Mouse (Mus musculus) cerebellum, adult 9-10 months (tissue): Measurements from ENCODE around the gene Arhgap22.

Experiments used
- DNase-seq: peaks from one replicate; pipeline ENCODE4 v3.0.0; 2022

The Arhgap22 gene

DNA sequence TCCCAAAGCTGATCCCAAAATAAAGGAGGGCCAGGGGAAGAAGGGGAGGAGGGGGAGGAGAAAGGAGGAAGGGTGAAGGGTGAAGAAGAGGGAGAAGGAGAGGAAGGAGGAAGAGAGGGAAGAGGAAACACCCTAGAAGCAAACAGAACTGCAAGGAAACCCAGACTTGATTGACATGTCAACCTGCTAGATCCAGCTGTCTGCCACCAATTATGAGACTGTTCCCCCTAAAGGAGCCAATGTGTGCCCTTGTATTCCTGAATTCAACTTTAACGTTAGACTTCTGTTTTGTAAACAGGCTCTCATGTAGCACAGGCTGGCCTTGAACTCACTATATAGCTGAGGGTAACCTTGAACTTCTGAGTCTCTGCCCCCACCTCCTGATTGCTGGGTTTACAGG lies 1.3 kb downstream of the Arhgap22 start:
- no peak for DNase-seq

DNA sequence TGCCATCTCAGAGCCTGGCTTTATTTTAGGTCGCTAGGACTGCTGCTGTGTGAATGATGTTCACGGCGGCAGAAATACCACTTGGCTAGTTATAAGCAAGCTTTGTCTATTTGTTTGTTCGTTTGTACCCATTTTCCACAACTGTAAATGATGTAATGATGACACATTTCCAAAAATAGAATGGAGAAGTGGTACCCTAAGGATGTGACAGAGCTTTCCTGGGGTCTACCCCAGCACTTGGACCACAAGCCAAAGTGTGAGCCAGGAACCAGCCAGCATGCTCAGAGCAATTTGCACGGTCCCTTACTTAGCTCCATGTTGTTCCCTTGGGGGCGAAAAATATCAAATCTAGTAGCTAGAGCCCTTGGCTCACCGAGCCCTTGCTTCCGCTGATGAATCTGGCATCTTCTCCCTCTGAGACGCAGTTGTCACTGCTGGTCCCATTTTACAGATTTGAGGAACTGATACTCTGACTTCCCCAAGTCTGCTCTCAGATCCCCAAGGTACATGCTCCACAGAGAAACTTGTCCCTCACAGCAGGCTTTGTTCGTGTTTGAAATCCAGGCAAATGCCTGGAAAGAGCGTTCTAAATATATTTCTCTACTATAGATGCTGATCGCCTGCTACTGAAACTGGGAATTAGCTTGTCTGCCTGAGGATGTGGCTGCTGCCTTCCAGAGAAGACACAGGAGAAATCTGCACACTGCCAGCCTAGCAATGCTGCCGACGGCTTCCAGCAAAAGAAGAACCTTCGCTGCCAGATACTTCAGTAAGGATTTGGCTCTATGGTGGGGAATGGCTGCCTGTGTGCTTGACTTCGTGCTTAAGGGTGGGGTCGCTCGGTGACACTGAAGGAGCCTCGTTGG lies 2.8 kb downstream of the Arhgap22 start:
- no peak for DNase-seq

DNA sequence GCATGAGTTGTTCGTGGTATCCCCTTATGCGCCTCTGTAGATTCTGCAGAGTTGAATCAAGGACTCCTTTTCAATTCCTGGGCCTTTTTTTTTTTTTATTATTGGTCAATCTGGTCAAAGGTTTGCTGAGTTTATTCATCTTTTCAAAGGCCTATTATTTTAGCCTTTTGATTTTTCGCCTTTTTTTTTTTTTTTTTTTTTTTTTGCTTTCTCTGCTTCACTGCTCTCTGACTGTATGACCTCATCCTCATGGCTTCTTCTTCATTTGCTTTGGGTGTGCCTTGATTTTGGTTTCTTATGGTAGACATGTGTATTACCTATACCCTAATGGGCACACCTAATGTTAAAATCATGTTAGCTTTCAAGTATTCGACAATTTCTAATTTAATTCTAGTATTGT lies 11.4 kb downstream of the Arhgap22 start:
- DNase-seq: no peak

- DNase-seq: no peak
Observed at GRCm38 (mm10) chr14:33230672-33231071, 16.8 kb downstream of the Arhgap22 start.

DNA sequence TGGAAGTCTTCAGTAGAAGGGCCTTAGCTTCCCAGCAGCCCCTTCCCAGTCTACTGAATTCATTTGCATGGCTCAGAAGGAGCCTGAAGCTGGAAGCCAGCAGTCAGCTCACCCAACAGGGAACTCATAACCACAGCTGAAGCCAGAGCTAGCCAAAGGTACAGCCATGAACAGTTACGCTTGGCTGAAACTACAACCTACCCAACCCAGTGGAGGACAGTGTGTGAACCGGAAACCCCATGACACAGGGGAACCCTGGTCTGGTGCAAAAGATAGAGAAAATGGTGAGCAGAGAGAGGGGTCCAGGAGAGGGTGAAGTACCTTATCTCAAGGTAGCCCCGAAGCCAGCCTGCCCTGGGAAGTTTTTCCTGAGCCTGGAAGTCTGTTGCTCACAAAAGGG lies 17.5 kb downstream of the Arhgap22 start:
- no peak for DNase-seq

- no peak for DNase-seq
Observed at GRCm38 (mm10) chr14:33232048-33232447, 18.2 kb downstream of the Arhgap22 start.

DNA sequence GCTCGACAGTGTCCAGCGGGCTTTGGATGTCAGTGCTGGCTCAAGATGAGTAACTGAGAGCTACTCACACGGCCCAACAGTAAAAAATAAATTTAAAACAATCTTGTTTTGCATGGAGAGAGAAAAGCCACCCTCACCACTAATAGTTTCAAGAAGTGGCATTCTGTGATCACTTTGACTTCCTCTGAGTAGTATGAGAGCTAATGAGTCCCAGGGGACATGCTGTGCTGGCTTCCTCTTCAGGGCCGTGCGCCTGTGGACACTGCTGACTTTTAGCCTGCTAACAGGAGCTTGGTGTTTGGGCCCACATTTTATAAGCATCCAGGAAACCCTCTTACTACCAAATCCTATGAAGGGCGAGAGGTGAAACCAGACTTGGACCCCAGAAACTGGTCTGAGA lies 21.8 kb downstream of the Arhgap22 start:
- DNase-seq: no peak

DNA sequence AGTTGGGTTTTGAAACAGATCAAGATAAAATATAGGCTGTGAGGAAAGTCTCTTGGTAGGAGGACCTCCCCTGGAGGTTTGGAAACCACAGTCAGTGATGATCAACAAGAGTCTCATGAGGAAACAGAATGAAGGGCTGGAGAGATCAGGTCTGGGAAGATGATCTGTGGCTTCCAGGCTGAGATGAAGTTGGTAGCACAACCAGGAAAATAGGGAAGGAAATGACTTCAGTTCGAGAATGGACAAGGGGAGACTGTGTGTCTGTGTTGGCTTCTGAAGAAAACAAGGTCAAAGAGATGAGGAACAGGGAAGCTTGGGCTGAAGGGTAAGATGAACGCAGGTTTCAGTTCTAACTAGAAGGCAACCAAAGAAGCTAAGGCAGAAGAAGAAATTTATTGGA lies 26.6 kb downstream of the Arhgap22 start:
- no peak for DNase-seq

DNA sequence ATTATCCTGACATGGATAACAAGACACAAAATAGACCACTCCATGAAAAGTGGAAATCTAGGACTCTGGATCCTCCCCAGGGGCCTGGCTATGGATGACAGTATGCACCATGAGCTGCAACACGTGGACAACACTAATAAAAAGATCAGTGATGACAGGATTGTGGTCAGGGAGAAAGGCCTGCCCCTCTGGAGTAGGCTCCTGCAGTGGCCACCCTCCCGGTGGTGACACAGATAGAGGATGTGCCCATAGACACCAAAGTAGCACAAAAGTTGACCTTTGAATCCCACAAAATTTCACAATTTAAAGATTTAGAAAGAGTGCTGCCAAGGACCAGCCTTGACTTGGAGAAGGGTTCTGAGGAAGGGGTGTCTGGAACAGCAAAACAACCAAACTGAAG lies 29.4 kb downstream of the Arhgap22 start:
- DNase-seq: no peak

- DNase-seq: no peak
Observed at GRCm38 (mm10) chr14:33244519-33244918, 30.7 kb downstream of the Arhgap22 start.

DNA sequence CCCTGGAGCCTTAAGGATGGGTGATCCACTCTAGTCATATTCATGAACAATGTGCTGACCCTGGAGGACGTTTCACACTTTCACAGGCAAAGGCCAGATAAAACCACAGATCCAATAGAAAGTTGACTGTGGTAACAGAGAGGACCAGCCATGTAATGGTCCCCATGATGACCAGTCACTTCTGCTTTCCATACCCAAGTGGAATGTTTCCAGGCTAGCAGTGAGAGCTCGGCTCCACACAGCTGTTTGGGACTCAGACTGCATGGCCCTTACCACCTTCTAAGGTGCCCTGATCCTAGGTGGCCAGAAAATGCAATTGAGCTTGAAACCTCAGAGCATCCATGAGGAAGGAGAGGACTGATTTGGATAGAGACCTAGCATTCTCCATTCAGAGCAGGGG lies 31.1 kb downstream of the Arhgap22 start:
- DNase-seq: no peak

GRCm38 (mm10) chr14:33246476-33246875 lies 32.6 kb downstream of the Arhgap22 start:
- peak; percentile 45 for DNase-seq

DNA sequence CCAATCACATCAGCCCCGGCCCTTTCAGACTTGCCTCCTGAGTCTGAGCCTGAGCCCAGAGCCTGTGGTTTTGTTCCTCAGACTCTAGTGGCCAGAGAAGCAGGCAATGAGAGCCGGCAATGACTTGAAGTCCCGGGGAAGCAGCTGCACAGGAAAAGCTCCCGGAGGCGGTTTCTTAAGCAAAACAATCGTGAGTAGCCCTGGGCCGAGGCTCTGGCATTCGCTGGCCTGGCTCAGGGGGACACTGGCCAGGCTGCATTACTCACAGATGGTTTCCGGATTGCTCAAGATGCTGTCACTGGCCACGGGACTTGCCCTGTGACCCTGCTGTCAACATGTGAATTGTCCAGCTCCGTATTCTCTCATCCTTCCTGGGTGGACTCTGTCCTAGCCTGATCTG lies 33.8 kb downstream of the Arhgap22 start:
- peak; percentile 15 for DNase-seq

- DNase-seq: no peak
Observed at GRCm38 (mm10) chr14:33248741-33249140, 34.9 kb downstream of the Arhgap22 start.

DNA sequence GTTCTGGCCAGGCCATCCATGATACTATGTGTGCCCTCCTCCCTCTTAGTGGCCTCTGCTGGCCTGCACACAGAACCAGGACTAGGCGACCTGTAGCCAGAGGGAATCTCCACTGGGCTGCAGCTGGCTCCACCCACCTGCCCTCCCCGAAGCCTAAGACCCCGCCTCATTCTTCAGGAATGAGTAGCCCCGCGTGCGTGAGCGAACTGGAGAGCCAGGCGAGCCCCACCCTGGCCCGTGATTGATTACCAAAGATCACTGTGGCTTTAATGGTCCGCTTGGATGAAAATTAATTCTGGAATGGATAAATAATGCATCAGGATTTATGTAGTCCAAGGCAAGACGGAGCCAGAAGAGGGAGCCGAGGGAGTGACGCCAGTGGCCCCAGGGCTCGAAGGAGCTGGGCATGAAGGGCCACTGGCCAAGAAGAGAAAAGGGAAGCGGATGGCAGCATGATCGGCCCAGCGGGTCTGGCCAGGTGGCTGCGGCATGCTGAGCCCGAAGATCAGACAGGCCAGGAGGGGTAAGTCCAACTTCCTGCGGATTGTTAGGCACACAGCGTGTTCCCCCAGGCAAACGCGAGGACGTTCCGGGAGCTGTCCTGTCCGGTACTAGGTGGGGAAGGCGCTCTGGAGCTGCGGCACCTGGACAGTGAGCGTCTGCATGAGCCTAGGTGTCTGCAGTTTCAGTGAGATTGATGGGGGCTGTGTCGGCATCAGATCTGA lies 36.6 kb downstream of the Arhgap22 start:
- peak; percentile 45 for DNase-seq

DNA sequence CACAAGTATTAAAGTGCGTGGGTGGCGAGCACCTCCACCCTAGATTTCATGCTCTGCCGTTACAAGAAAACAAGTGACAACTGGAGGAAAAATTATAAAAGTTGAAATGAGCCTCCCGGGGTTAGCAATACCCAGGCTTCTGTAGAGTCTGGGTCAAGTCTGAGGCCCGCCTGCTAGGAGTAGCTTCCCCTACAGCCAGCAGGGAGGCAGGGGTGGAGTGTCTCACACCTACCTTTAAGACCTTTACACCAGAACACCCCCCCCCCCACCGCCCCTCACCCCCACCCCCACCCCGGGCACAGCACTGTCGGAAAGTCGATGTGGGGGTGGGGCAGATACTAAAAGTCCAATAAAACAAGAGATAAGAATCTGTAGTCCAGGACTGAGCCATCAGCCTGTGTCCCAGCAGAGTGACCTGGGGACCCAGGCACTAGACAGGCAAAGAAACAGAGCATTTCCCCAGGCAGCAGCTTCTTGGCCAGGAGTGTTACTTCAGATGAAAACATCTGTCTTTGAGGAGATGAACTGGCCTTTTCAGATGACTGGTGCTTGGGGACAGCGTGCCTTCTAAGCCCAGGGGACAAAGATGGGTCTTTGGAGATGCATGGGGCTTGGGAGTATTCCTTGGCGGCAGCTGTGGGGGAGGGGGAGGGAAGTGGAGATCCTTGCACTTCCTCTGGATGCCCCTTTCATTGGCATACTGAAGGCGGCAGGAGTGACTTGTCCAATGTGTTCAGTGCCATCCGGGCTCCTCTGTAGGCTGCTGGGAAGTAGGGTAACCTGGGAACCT lies 37.3 kb downstream of the Arhgap22 start:
- no peak for DNase-seq

DNA sequence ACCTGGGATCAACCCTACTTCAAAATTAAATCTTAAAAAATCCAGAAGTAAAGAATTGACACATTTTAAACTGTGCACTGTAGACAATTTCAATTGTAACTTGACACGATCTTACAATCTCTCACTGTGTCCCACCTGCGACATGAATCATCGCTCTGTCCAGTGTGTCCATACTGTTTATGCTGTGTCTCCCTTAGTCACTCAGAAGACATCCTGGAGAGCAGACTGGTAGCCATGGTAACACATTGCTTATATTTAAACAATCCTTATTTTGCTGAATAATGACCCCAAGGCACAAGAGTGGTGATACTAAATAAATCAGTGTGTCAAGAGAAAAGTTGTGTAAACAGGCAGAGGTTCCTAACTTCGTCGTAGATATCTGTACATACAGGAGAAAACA lies 44.4 kb downstream of the Arhgap22 start:
- DNase-seq: no peak

- DNase-seq: no peak
Observed at GRCm38 (mm10) chr14:33260131-33260530, 46.3 kb downstream of the Arhgap22 start.

GRCm38 (mm10) chr14:33264795-33265194 lies 51.0 kb downstream of the Arhgap22 start:
- DNase-seq: no peak

- DNase-seq: no peak
Observed at GRCm38 (mm10) chr14:33276240-33276639, 62.4 kb downstream of the Arhgap22 start.

DNA sequence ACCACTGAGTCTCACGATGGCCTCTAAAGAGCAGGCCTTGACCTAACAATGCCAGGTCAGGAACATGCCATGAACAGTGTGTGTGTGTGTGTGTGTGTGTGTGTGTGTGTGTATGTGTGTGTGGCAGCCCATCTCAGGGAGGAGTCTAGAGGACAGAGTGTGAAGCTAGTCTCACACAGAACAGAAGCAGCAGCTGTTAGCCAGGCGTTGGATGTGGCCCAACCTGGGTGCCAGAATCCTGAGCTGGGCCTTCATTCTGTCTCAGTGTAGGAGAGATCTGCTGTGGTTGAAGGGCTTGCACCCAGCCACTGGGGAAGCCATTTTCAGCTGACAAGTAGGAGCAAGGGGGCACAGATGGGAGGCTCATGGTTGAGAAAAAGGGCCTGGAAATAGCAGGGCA lies 64.5 kb downstream of the Arhgap22 start:
- DNase-seq: no peak

GRCm38 (mm10) chr14:33280921-33281320 lies 67.1 kb downstream of the Arhgap22 start:
- DNase-seq: no peak

GRCm38 (mm10) chr14:33282447-33282846 lies 68.6 kb downstream of the Arhgap22 start:
- no peak for DNase-seq

DNA sequence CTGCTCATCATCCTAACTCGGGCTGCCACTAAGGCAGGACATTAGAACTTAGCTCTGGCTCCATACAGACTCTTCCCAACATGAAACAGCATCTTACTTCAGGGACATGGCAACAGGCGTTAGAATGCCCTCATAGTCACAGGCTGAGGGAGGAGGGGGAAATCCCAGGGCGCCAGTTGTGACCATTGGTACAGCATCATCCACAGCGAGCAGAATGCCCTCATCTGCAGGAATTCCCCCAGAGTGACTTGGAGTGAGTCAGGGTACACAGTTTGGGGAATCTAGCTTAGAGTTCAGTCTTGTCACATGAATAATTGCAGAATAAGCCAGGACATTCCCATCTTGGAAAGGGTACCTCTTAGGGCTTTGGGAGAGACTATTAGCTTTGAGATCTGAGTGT lies 74.1 kb downstream of the Arhgap22 start:
- no peak for DNase-seq
